30 mouse cellular contexts compared by ENCODE assay signal in genomic region chr13:53219391-53219790, GRCm38 (mm10).
"Had no signal": no experiment of that assay in that cellular context is flagged by ENCODE, and none has a peak within 500 bp of the region (broad histone marks: within the 10 kb centered on the region; RNA-seq: fewer than 3 reads in every experiment).

No protein-coding gene starts in this region.

- H3K27ac ChIP-seq: left cerebral cortex, adult 2 months; limb, embryonic 10.5 days; limb, embryonic 13.5 days; limb, embryonic 15.5 days; liver, embryonic 12.5 days; liver, embryonic 13.5 days; liver, embryonic 14.5 days; liver, embryonic 15.5 days; lung, embryonic 15.5 days; macrophage; midbrain, embryonic 10.5 days; midbrain, embryonic 12.5 days; midbrain, embryonic 13.5 days; midbrain, embryonic 15.5 days; neural tube, embryonic 12.5 days had no signal

- H3K9me3 ChIP-seq: limb, embryonic 15.5 days; liver, embryonic 12.5 days; liver, embryonic 15.5 days; midbrain, embryonic 13.5 days; midbrain, embryonic 15.5 days had no signal

- H3K27me3 ChIP-seq: limb, embryonic 12.5 days; limb, embryonic 13.5 days; limb, embryonic 15.5 days; liver, embryonic 12.5 days; liver, embryonic 13.5 days; liver, embryonic 15.5 days; lung, embryonic 15.5 days; megakaryocyte, embryonic 14.5 days; midbrain, embryonic 12.5 days; midbrain, embryonic 13.5 days; midbrain, embryonic 15.5 days; neural tube, embryonic 12.5 days had no signal

- H3K9ac ChIP-seq: limb, embryonic 12.5 days; limb, embryonic 13.5 days; limb, embryonic 15.5 days; liver, embryonic 12.5 days; liver, embryonic 13.5 days; liver, embryonic 14.5 days; liver, embryonic 15.5 days; liver, postnatal 0 days; lung, embryonic 14.5 days; lung, embryonic 15.5 days; midbrain, embryonic 12.5 days; midbrain, embryonic 13.5 days; midbrain, embryonic 15.5 days; neural tube, embryonic 12.5 days had no signal

- H3K4me1 ChIP-seq: liver, embryonic 12.5 days; liver, embryonic 13.5 days; liver, embryonic 15.5 days; megakaryocyte, embryonic 14.5 days; midbrain, embryonic 10.5 days; midbrain, embryonic 13.5 days; midbrain, embryonic 15.5 days; neural tube, embryonic 12.5 days had no signal

- H3K36me3 ChIP-seq: limb, embryonic 15.5 days; liver, embryonic 12.5 days; liver, embryonic 13.5 days; liver, embryonic 15.5 days; lung, embryonic 15.5 days; midbrain, embryonic 12.5 days; midbrain, embryonic 13.5 days; midbrain, embryonic 15.5 days; neural tube, embryonic 12.5 days had no signal

- ATAC-seq: liver, embryonic 12.5 days; liver, postnatal 0 days; midbrain, embryonic 13.5 days; midbrain, embryonic 15.5 days; midbrain, embryonic 16.5 days had no signal

- DNase-seq: layer of hippocampus, postnatal 36 days; left cerebral cortex, postnatal 4 days; liver; liver, embryonic 13.5 days; liver, postnatal 0 days; lung, adult 18-20 months; lung, embryonic 14.5 days; lung, postnatal 14 days; lung, postnatal 36 days; lung, postnatal 4 days; midbrain, embryonic 14.5 days had no signal

- H3K4me2 ChIP-seq: limb, embryonic 12.5 days; limb, embryonic 13.5 days; limb, embryonic 15.5 days; liver, embryonic 12.5 days; liver, embryonic 13.5 days; liver, embryonic 15.5 days; lung, embryonic 14.5 days; lung, embryonic 15.5 days; midbrain, embryonic 11.5 days; midbrain, embryonic 12.5 days; midbrain, embryonic 13.5 days; midbrain, embryonic 15.5 days; neural tube, embryonic 12.5 days had no signal

- H3K4me3 ChIP-seq: left cerebral cortex, adult 2 months; limb, embryonic 10.5 days; limb, embryonic 12.5 days; limb, embryonic 13.5 days; limb, embryonic 15.5 days; liver, embryonic 12.5 days; liver, embryonic 13.5 days; liver, embryonic 15.5 days; lung, embryonic 15.5 days; megakaryocyte, embryonic 14.5 days; midbrain, embryonic 10.5 days; midbrain, embryonic 12.5 days; midbrain, embryonic 13.5 days; midbrain, embryonic 15.5 days; myocyte; neural tube, embryonic 12.5 days had no signal
